Mouse (Mus musculus) monocyte, adult 2 months (primary cell): ENCODE data around the gene Gm37240.
A peak's percentile ranks its signal among the peaks of the same experiment; 100 is the strongest.

ENCODE experiments used
- DNase-seq, 2 experiments: peaks; one replicate each; pipeline ENCODE4 v3.0.0; 2022; ENCODE audit warnings: low spot score in 2 of 2, low read depth in 1 of 2

Gene Gm37240

DNA sequence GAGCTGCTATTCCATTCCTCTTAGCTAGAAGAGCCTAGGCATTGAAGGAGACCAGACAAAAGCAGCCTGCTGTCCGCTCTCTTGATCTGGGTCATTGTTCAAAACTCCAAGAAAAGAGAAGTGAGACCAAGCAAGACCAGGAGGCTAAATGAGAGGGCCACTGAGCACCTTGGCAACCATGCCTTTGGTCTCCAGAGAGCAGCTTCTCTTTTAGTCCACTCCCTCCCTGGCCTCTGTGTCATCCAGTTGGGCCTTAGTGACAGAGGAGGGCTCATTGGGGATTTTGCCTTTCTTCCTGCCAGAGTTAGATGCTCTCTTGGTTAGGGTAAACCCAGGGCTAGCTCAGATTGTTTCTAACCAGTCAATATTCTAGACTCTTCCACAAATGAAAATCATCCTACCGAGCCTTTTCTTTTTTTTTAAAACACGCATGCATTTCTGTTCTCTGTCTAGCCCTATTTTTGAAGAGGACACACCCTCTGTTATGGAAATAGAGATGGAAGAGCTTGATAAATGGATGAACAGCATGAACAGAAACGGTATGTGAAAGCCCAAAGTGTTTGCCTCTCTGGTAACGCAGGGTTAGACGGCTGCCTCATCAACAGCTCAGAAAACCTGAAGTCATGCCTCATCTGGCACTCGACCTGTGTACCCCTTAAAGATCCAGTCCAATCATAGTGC lies 1197.1 kb downstream of the Gm37240 start:
- DNase-seq: no peak

DNA sequence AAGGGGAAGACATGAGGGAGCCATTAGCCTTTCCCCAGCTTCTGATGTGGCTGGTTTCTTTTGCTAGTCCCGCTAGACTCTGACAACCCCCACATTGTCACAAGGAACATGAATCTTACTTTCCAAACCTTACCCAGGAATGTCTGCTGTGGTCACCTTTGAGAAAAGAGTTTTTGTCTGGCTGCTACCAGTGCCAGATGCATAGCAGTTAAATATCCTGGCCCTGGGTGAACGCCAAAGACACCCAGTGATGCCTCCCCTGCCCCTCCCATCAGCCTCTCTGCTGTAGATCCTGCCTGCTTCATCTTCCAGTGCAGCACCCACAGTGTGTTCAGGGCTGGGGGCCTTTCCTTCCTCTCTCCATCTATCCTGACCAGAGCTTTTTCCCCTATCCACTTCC lies 1197.7 kb downstream of the Gm37240 start:
- DNase-seq: no peak

DNA sequence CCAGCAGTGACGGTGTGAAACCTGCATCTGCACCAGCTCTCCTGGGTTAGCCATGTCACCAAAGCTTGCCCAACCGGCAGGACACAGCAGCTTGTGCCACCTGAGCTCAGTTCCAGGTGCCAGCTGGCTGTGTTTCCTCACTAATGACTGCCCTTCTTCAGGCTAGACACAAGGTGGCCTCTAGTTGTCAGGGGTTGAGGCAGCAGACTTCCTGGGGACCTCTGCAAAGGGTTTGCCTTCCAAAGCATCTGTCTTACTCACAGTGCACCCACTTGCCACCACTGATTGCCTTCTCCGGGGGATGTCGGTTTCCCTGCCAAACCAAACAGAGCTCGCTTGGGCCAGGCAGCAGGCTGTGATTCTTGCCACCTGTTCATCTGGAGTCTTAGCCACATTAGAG lies 1199.1 kb downstream of the Gm37240 start:
- no peak for DNase-seq

DNA sequence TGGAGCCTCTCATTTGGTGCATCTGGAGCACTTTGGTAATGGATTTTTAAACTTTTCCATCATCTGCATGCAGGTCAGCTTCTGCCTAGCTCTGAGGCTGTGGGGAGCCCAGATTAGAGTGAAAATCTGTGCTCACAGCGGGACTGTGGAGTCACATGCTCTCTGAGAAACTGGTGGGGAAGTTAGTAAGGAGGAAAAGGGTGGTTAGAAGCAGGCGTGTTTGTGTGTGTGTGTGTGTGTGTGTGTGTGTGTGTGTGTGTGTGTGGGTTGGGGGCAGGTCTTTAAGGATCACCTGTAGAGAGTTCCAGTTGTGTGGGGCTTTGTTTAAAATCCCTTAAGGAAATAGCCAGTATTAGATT lies 1199.9 kb downstream of the Gm37240 start:
- DNase-seq: no peak

DNA sequence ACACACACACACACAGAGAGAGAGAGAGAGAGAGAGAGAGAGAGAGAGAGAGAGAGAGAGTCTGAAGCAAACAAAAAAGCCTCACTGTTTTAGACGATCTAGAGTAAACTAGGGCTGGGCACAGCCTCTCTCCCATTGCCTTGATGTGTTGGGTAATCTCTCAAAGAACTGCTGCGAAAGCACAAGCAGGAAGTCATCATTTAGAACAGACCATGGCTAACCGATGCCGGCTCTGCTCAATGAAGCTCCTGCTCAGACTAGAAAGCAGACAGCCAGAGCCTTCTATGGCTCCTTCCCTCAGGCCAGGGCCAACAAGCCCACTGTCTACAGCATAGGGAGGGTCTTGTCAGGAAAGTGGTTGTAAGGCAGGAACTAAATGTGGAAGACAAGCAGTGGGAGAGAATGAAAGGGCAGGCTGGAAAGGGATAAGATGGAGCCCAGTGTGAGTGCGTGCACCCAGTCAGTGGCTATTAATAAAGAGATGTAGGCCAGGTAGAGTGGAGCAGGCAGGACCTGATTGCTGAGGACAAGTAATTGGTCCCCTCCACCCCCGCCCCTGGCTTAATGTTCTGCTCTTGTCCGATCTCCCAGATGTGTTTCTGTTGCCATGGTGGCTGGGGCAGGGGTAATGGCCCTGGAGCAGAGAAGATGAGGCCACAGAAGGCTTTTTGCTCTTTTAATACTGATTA lies 1200.4 kb downstream of the Gm37240 start:
- DNase-seq: no peak

- no peak for DNase-seq
These were observed 1201.0 kb downstream of the Gm37240 start for GRCm38 (mm10) chr3:84686294-84686672.

DNA sequence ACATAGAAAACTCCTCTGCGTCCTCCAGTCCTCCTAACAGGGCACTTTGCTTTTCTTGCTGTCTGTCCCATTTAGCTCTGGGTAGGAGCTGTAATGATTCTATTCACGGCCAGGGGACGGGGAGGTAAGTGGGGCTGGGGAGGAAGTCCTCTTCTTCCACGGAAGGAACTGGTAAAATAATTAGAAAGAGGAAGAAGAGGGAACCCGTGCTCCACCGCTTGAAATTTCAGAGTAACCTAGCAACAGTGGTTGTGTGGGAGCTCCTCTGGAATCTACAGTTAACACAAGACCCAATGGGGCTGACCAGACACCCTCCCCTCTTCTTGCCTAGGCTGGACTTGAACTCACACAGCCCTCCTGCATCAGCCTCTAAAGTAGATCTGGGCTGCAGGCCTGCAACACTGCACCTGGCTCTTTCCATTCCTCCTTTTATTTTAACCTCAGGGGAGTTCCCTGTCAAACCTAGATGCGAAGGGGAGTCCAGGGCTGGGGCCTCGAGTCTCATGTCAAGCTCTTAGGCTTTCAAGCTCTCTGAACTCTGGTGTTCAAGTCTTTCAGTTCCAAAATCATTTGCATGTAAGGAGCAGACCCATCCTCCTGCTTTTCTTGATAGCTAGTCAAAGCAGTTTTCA lies 1201.5 kb downstream of the Gm37240 start:
- DNase-seq: peak in 1 of 2 experiments; percentile 9

DNA sequence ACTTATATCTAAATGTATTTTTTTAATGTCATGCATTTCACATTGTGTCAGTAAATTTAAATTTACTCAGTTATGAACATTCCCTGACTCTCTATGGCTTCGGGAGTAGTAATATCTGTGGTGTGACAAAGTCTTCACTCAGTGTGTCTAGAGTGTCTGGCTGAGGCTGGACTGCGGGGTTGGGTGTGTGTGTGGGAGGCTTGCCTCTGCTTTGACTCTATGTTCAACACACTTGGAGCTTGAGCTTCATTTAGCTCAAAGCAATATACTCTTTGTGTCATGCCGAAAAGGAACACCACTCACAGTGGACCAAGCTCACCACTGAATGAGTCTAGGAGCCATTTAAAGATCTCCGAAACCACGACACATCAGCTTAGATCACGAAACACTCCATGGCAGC lies 1203.5 kb downstream of the Gm37240 start:
- DNase-seq: no peak

GRCm38 (mm10) chr3:84681699-84682098 lies 1205.6 kb downstream of the Gm37240 start:
- DNase-seq: no peak

GRCm38 (mm10) chr3:84680062-84680461 lies 1207.3 kb downstream of the Gm37240 start:
- DNase-seq: no peak

DNA sequence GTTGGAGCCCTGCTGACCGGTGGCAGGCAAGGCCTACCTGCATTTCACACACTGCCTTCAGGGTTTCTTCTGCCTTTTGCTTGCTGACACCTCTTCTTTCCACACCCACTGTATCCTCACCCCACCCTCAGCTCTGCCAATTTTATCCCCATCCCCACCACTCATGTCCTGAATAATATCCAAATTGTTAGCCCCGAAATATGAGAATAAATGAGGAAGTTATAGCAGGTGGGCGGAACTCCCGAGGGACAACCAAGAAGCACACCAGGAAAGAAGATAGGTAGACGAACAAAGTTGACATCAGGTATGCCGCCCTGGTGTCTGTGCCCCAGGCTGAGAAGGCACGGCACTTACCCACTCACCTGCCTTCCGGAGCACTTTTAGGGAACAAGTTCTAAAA lies 1207.8 kb downstream of the Gm37240 start:
- no peak for DNase-seq

GRCm38 (mm10) chr3:84678891-84679290 lies 1208.4 kb downstream of the Gm37240 start:
- DNase-seq: no peak

DNA sequence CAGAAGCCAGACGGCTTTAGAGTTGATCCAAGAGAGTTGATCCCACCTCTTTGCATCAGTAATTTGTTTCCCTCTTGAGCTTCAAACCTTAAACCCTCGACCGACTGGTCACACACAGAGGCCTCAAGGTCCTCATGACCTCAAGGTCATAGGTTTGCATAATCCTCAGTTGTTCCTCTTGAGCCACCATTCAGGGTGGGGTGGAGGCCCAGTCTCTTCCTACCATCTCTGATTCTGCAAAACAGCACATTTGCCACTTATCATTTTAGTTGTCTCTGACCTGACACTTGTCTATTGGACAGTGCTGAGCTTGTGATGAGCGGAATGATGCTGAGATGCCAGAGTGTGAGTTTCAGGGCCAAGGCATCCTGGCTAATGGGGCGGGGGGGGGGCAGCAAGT lies 1211.6 kb downstream of the Gm37240 start:
- no peak for DNase-seq

GRCm38 (mm10) chr3:84673552-84673951 lies 1213.8 kb downstream of the Gm37240 start:
- DNase-seq: no peak

DNA sequence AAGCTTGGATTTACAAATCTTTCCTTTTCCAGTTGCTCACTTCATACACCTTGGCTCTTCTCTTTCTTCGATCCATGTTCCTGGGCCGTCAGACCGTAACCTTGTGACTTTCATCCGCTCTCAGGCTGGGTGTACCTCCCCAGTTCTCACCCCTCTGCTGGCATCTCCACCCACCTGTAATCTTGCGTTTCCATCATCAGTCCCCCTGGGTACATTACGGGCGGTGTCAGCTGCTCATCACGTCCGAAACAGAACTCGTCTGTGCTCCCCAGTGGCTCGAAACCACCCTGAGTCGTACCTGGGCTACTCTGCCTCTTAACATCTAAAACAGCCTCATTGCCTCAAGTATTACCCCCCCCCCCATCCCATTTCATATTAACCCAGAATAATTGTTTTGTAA lies 1215.2 kb downstream of the Gm37240 start:
- DNase-seq: no peak

- no peak for DNase-seq
These were observed 1218.4 kb downstream of the Gm37240 start for GRCm38 (mm10) chr3:84668957-84669356.

DNA sequence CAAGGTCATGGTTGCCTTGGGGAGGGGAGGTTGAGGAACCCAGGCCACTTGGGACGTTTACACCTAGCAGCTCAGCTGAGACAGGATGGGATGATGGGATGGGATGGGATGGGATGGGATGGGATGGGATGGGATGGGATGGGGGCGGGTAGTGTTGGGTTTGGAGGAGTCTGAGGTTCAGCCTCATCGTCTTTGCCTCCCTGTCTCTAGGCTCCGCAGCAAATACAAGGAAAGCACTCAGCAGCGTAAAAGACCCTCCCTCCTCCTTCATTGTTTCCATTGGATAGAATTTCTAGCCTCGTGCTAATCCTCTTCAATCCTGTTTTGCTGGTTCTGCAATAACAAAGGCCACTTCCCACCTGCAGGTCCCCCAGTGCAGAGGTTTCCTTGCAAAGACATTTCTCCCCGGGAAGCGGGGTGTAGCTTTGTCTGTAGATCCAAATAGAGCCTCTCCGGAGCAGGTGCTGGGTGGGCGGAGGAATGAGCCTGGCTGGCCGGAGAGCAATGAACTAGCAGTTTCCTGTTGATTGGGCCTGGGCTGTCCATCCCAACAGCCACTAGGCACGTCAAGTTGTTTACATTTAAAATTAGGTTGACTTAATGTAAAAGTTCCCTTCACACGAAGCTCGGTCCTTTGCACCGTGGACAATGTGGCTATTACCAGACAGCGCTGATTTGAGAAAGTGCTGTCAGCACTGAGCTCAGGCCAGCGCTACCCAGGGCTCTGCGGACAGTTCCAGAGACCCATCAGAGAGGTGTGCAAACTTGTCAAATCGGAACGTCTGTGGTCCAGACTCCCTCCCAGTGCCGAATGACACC lies 1221.9 kb downstream of the Gm37240 start:
- DNase-seq: no peak

DNA sequence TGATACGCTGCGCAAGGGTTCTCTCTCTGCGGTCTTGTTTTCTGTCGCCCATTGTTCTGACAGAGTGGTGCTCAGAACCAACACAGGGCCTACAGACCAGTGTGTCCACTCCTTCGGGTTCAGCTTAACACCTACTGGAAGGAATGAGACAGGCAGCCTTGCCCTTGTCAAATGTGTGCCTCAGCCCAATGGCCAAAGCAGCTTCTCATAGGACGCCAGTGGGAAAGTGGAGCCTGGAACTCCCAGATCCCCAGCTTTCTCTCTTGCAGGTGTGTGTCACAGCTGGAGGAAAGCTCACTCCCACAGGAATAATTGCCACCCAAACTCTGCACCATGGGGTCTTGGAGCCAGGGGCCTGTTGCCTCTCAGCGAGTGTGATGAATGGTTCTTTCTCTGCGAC lies 1222.6 kb downstream of the Gm37240 start:
- no peak for DNase-seq

GRCm38 (mm10) chr3:84663858-84664257 lies 1223.5 kb downstream of the Gm37240 start:
- DNase-seq: no peak

DNA sequence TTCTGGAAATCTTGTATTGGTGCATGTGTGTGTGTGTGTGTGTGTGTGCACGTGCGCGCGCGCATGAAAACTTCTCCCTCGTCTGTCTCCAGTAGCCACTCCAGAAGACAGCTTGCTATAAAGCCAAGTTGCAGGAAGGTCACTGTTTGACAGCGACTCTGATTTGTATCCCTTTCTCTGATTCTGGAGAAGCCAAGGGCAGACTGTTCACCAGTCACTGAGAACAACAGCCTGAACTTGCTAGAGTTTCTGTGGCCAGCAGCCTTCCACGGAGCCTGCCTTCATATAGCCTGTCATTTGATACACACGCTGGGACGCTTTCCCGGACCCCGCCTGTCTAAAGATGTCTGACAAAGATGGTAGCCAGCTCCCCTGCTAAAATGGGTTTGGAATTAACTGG lies 1224.2 kb downstream of the Gm37240 start:
- DNase-seq: no peak

DNA sequence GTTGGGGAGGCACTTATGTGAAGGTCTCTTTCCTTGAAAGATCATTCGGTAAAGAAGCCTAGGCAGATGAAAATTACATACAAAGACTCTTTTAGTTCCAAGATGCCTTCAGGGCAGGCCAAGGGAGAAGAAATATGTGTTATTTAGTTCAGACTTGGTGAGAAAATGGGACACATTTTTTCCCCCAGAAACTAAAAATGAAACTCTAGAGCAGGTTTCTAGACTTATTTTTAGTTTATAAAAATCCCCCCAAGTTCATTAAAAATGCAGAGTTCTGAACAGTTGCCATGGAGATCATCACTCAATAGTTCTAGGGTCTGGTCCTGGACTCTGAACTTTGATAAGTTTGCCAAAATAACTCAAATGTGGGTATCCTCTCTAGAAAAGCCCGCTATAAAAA lies 1226.9 kb downstream of the Gm37240 start:
- DNase-seq: no peak

DNA sequence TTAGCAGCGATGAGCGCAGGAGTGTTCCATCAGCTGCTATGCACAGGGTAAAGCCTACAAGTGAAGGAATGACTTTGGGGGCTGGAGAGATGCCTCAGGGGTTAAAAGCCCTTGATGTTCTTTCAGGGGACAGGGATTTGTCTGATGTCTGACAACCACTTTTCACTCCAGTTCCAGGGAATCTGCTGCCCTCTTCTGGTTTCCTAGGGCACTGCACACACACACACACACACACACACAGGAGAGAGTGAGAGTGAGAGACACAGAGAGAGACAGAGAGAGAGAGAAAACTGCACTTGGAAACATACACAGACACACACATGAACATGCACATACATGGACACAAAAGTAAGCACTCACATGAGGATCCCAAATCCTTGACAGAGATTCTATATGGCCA lies 1228.4 kb downstream of the Gm37240 start:
- no peak for DNase-seq
